Mouse (Mus musculus) forebrain, postnatal 0 days (tissue): ENCODE results near the gene Sema3a. TPM values are rescaled to one million over a fixed set of nuclear protein-coding genes. Genes with fewer than 3 reads are reported as not detected.

ENCODE experiments used
- ATAC-seq: fragments of 200-750 bp; cut with Nextera tagmentation; 2 replicates; pipeline ENCODE4 v1.8.0; 2017; ENCODE audit warnings: mild to moderate bottlenecking, moderate library complexity
- DNase-seq: peaks from one replicate; pipeline ENCODE4 v3.0.0-alpha.2; 2015
- H3K27ac ChIP-seq: fragments of 300-500 bp; sonication (generic); 2 replicates; pipeline ENCODE4 v1.5.1; 2014; ENCODE audit warnings: low read depth, mild to moderate bottlenecking, antibody characterized with exemption, low read length, moderate library complexity, mixed read lengths
- H3K27me3 ChIP-seq: fragments of 300-500 bp; sonication (generic); 2 replicates; pipeline ENCODE4 v1.6.1; 2014; ENCODE audit warnings: mild to moderate bottlenecking, low read length, mixed read lengths; ENCODE audit not compliant: insufficient read depth
- H3K36me3 ChIP-seq: fragments of 300-500 bp; sonication (generic); 2 replicates; pipeline ENCODE4 v1.6.1; 2014; ENCODE audit warnings: mild to moderate bottlenecking, moderate library complexity; ENCODE audit not compliant: insufficient read depth
- H3K4me1 ChIP-seq: fragments of 300-500 bp; sonication (generic); 2 replicates; pipeline ENCODE4 v1.6.1; 2014; ENCODE audit warnings: antibody characterized with exemption; ENCODE audit not compliant: insufficient read depth
- H3K4me2 ChIP-seq: fragments of 300-500 bp; sonication (generic); 2 replicates; pipeline ENCODE4 v1.6.1; 2014; ENCODE audit warnings: low read depth, mild to moderate bottlenecking, moderate library complexity
- H3K4me3 ChIP-seq: fragments of 300-500 bp; sonication (generic); 2 replicates; pipeline ENCODE4 v1.5.1; 2014; ENCODE audit warnings: low read depth, low read length, mixed read lengths
- H3K9ac ChIP-seq: fragments of 300-500 bp; sonication (generic); 2 replicates; pipeline ENCODE4 v1.6.1; 2014; ENCODE audit warnings: mild to moderate bottlenecking
- H3K9me3 ChIP-seq: fragments of 300-500 bp; sonication (generic); 2 replicates; pipeline ENCODE4 v1.6.1; 2016; ENCODE audit warnings: low read length
- CTCF ChIP-seq: sonication (generic); IDR thresholded peaks from 2 replicates; pipeline ENCODE4 v1.5.1; 2016; ENCODE audit warnings: antibody characterized with exemption, control low read depth, low read depth
- WGBS: fragments of 180-500 bp; shearing (Covaris S2); extraction: QIAGEN DNeasy Blood & Tissue Kit; methylation state at CpG from one replicate; pipeline ENCODE4 v1.1.7; 2014; 5-methylcytosine and 5-hydroxymethylcytosine counted together
- polyA plus RNA-seq: library from polyadenylated mRNA; unstranded; fragments of >200 nt; fragmentation: Nextera tagmentation; extraction: Ambion mirVana; gene quantifications from 2 replicates; pipeline ENCODE4 v1.2.1, GENCODE M21; 2015
- total RNA-seq: library from RNA; depleted of rRNA; stranded (reverse); fragments of >200 nt; gene quantifications from 2 replicates; pipeline ENCODE4 v1.2.3, GENCODE M21; 2014

Gene Sema3a
- total and polyA plus RNA-seq, 2 experiments from 2014 or later = 12.5 to 32.8 TPM

DNA sequence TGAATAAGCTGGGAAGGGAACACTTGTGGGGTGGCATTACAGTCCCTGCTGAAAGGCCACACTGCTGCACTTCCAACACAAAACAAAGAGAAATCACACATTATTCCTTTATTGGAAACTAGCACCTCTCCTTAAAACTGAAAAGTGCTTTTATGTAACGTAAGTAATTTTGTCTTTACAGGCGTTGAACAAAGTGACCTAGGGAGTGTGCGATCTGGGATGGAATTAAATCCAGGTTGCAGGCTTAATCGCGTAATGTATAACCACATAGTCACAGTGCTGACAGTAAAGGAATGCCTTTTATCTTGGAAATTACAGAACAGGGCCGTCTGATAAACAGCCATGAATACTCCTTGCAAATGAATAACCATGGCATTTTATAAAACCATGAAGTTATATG is 74.5 kb downstream of the Sema3a start:
- no peak for DNase-seq

GRCm38 (mm10) chr5:13255353-13255752 is 130.1 kb downstream of the Sema3a start:
- Histone ChIP-seq H3K27ac (no peak overlapping the region), H3K9ac (no peak overlapping the region), H3K4me2 (no peak overlapping the region), H3K4me1 (no peaks in the 10 kb centered on the region), H3K36me3 (no peaks in the 10 kb centered on the region), H3K27me3 (no peaks in the 10 kb centered on the region), H3K4me3 (no peak overlapping the region), H3K9me3 (no peaks in the 10 kb centered on the region)
- no peak for DNase-seq
- no peak for ATAC-seq
- TF ChIP-seq CTCF = no peak
- 55% methylated on average over 3 of the region's 3 CpGs for WGBS

More for the DNA sequence above, 74.5 kb downstream of the Sema3a start:
- Histone ChIP-seq H3K4me2 (no peak overlapping the region), H3K4me1 (no peaks in the 10 kb centered on the region), H3K27ac (no peak overlapping the region), H3K9ac (no peak overlapping the region), H3K27me3 (no peaks in the 10 kb centered on the region), H3K9me3 (no peaks in the 10 kb centered on the region), H3K4me3 (no peak overlapping the region), H3K36me3 (no peaks in the 10 kb centered on the region)
- TF ChIP-seq CTCF = no peak
- no peak for ATAC-seq
- 56% methylated on average over 6 of the region's 6 CpGs for WGBS

GRCm38 (mm10) chr5:13256321-13256720 is 131.1 kb downstream of the Sema3a start:
- Histone ChIP-seq H3K4me1 (no peaks in the 10 kb centered on the region), H3K9ac (no peak overlapping the region), H3K27ac (no peak overlapping the region), H3K4me3 (no peak overlapping the region), H3K27me3 (no peaks in the 10 kb centered on the region), H3K4me2 (no peak overlapping the region), H3K36me3 (no peaks in the 10 kb centered on the region), H3K9me3 (no peaks in the 10 kb centered on the region)
- no peak for ATAC-seq
- TF ChIP-seq CTCF = no peak
- 31% methylated on average over 1 of the region's 1 CpGs for WGBS
- no peak for DNase-seq

DNA sequence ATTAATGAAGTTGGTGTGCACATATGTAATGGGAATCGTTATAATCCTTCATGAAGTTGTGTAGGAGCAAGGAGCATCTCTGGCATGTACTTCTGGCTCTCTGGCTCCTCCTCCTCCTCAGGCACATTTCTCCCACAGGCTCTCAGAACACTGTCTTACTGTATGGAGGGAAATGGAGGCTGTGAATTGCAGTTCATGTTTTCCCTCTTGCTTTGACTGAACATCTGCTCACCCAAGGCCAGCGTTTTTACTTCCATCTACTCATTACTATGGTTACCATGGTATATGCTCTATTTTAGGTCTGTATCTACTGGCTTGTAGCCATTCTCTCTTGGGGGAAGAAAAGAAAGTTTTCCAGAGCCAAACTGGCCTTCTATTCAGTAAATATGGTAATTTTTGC is 137.9 kb downstream of the Sema3a start:
- H3K27me3 ChIP-seq = no peaks in the 10 kb centered on the region
- no peaks in the 10 kb centered on the region for H3K36me3 ChIP-seq
- DNase-seq (peak; percentile 14), ATAC-seq (peak; percentile 94)
- no peak overlapping the region for H3K9ac ChIP-seq
- 35% methylated on average over 2 of the region's 2 CpGs for WGBS
- H3K4me2 ChIP-seq = no peak overlapping the region
- H3K4me3 ChIP-seq = no peak overlapping the region
- no peaks in the 10 kb centered on the region for H3K4me1 ChIP-seq
- TF ChIP-seq CTCF = no peak
- H3K9me3 ChIP-seq = no peaks in the 10 kb centered on the region
- H3K27ac ChIP-seq = no peak overlapping the region

- Histone ChIP-seq H3K4me1 (no peaks in the 10 kb centered on the region), H3K9me3 (no peaks in the 10 kb centered on the region), H3K9ac (no peak overlapping the region), H3K4me3 (no peak overlapping the region), H3K27me3 (no peaks in the 10 kb centered on the region), H3K36me3 (no peaks in the 10 kb centered on the region), H3K27ac (no peak overlapping the region), H3K4me2 (no peak overlapping the region)
- no peak for ATAC-seq
- TF ChIP-seq CTCF = no peak
- WGBS = 38% methylated on average over 3 of the region's 3 CpGs
- peak; percentile 2 for DNase-seq
These were observed 138.3 kb downstream of the Sema3a start for GRCm38 (mm10) chr5:13263539-13263938.

DNA sequence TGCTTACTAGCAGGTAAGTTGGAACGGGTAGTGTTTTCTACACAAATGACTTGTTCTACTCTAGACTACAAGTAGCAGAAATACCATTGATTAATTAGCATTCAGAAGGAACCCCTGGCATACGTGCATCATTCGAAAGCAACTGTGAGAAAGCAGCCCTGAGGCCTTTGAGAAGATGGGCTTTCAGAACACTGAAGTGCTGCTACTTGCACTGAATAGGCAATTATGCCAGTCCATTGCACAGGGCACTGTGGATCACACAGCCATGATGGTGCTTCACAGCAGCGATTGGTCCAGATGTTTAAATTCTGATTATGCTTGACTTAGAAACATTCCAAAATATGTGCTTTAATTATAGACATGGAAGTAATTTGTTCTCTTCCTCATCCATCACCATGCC is 187.5 kb downstream of the Sema3a start:
- ATAC-seq (peak; percentile 51), DNase-seq (peak; percentile 8)
- no peaks in the 10 kb centered on the region for H3K4me1 ChIP-seq
- H3K36me3 ChIP-seq = no peaks in the 10 kb centered on the region
- WGBS = 8% methylated on average over 4 of the region's 4 CpGs
- no peaks in the 10 kb centered on the region for H3K27me3 ChIP-seq
- H3K27ac ChIP-seq = no peak overlapping the region
- TF ChIP-seq CTCF = no peak
- H3K4me2 ChIP-seq = no peak overlapping the region
- H3K4me3 ChIP-seq = no peak overlapping the region
- no peaks in the 10 kb centered on the region for H3K9me3 ChIP-seq
- no peak overlapping the region for H3K9ac ChIP-seq

- Histone ChIP-seq H3K4me3 (no peak overlapping the region), H3K36me3 (no peaks in the 10 kb centered on the region), H3K4me1 (no peaks in the 10 kb centered on the region), H3K9me3 (no peaks in the 10 kb centered on the region), H3K27ac (no peak overlapping the region), H3K27me3 (no peaks in the 10 kb centered on the region), H3K4me2 (no peak overlapping the region), H3K9ac (no peak overlapping the region)
- no peak for ATAC-seq
- TF ChIP-seq CTCF = no peak
- 16% methylated on average over 6 of the region's 6 CpGs for WGBS
- no peak for DNase-seq
These were observed 188.8 kb downstream of the Sema3a start for GRCm38 (mm10) chr5:13313977-13314376.
